11 mouse cellular contexts compared by ENCODE assay signal in the genomic region with DNA sequence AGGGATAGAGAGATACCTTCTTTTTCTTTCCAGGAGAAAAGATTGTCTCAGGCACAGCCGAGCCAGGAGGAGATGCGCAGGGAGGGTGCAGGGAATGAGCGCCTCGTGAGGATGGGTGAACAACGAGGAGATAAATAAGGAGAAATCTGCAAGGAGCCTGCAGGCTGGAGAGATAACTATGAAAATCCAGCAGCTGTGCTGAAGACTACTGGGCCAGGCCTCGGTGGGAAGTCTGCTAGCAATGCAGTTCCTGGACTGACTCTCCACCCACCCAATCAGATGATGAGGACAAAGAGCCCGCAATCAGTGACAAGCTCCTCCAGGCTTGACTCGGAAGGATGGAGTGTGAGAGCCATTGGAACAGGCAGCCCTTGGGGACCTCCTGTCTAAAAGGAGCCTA. TPM values are rescaled to one million over a fixed set of nuclear protein-coding genes. Genes with fewer than 3 reads are reported as not detected.
DNase-seq lines count a peak whose midpoint lies in the region; ATAC-seq and TF ChIP-seq lines count a peak whose summit lies in the region.
"Had no signal": no experiment of that assay in that cellular context is flagged by ENCODE, and none has a peak within 500 bp of the region (broad histone marks: within the 10 kb centered on the region; RNA-seq: fewer than 3 reads in every experiment).

No protein-coding gene starts in this region.

- H3K4me3 ChIP-seq in kidney, adult 2 months (ENCODE audit: insufficient read depth, low read depth, low read length), result peak overlapping the region; percentile 6; the same call in 1 of the 2 replicates
- no peak overlapping the region for H3K4me3 ChIP-seq in embryonic facial prominence, embryonic 15.5 days (replicated peaks)
- H3K4me3 ChIP-seq in limb, embryonic 15.5 days, result no peak overlapping the region
- no peak overlapping the region for H3K4me3 ChIP-seq in lung, adult 2 months (replicated peaks; ENCODE audit: extremely low read depth, low read depth, low read length)

- peak overlapping the region; percentile 57; the same call in 1 of the 2 replicates for H3K27ac ChIP-seq in kidney, adult 2 months (ENCODE audit: insufficient read depth, low read depth, low read length)
- 0 out of 2 replicates have a peak overlapping the region, but pooled peaks have one; percentile 48 for H3K27ac ChIP-seq in embryonic facial prominence, embryonic 15.5 days (replicated peaks)
- 0 out of 2 replicates have a peak overlapping the region, but pooled peaks have one; percentile 43 for H3K27ac ChIP-seq in limb, embryonic 15.5 days
- H3K27ac ChIP-seq: liver, embryonic 14.5 days had no signal

- H3K9me3 ChIP-seq in embryonic facial prominence, embryonic 15.5 days (replicated peaks), result no peaks in the 10 kb centered on the region
- H3K9me3 ChIP-seq in limb, embryonic 15.5 days, result no peaks in the 10 kb centered on the region

- no peaks in the 10 kb centered on the region for H3K36me3 ChIP-seq in kidney, adult 2 months (ENCODE audit: control insufficient read depth, insufficient read depth, low read length)
- H3K36me3 ChIP-seq in embryonic facial prominence, embryonic 15.5 days, result no peaks in the 10 kb centered on the region
- no peaks in the 10 kb centered on the region for H3K36me3 ChIP-seq in limb, embryonic 15.5 days

- H3K9ac ChIP-seq in embryonic facial prominence, embryonic 15.5 days, result no peak overlapping the region
- H3K9ac ChIP-seq in limb, embryonic 15.5 days, result no peak overlapping the region
- H3K9ac ChIP-seq: liver, embryonic 14.5 days had no signal

- TF ChIP-seq CTCF in kidney, adult 2 months (conservative IDR thresholded peaks at IDR 0.05; ENCODE audit: insufficient read depth, insufficient read length, low read depth, low read length), result no peak
- no peak for TF ChIP-seq CTCF in lung, adult 2 months (IDR thresholded peaks at IDR 0.05; ENCODE audit: insufficient read depth, low read length)

- WGBS in kidney, adult 2 months, result 50% methylated on average over 8 of the region's 8 CpGs
- WGBS in embryonic facial prominence, embryonic 15.5 days, result 15% methylated on average over 8 of the region's 8 CpGs
- WGBS in limb, embryonic 15.5 days, result 21% methylated on average over 8 of the region's 8 CpGs
- WGBS in lung, adult 2 months, result 50% methylated on average over 8 of the region's 8 CpGs

- no peak overlapping the region for H3K4me2 ChIP-seq in embryonic facial prominence, embryonic 15.5 days (replicated peaks)
- H3K4me2 ChIP-seq in limb, embryonic 15.5 days, result no peak overlapping the region

- ATAC-seq in embryonic facial prominence, embryonic 15.5 days (ENCODE audit: insufficient number of reproducible peaks, low FRiP score, low TSS enrichment, low read depth), result no peak
- no peak for ATAC-seq in limb, embryonic 15.5 days (ENCODE audit: insufficient number of reproducible peaks, low FRiP score, low TSS enrichment, low read depth)
- ATAC-seq in monocyte, adult 5-6 weeks (replicated peaks; ENCODE audit: insufficient number of reproducible peaks, low FRiP score, low TSS enrichment, poor library complexity, severe bottlenecking), result no peak

- H3K27me3 ChIP-seq in kidney, adult 2 months (replicated peaks; ENCODE audit: control insufficient read depth, insufficient read depth, low read length), result no peaks in the 10 kb centered on the region
- peaks cover 3% of the 10 kb centered on the region; the same call in 1 of the 2 replicates for H3K27me3 ChIP-seq in embryonic facial prominence, embryonic 15.5 days
- 0 out of 2 replicates have a peak, but pooled peaks cover 2% of the 10 kb centered on the region for H3K27me3 ChIP-seq in limb, embryonic 15.5 days

- H3K4me1 ChIP-seq in kidney, adult 2 months (ENCODE audit: control insufficient read depth, insufficient read depth, low read length), result peaks cover 40% of the 10 kb centered on the region
- H3K4me1 ChIP-seq in embryonic facial prominence, embryonic 15.5 days, result peaks cover 21% of the 10 kb centered on the region
- peaks cover 30% of the 10 kb centered on the region for H3K4me1 ChIP-seq in limb, embryonic 15.5 days
- H3K4me1 ChIP-seq in lung, adult 2 months (ENCODE audit: control insufficient read depth, insufficient read depth, low read length), result no peaks in the 10 kb centered on the region

- TF ChIP-seq POLR2A in kidney, adult 2 months (IDR thresholded peaks at IDR 0.05; ENCODE audit: low read depth, low read length), result no peak
- TF ChIP-seq POLR2A in lung, adult 2 months (IDR thresholded peaks at IDR 0.05; ENCODE audit: borderline replicate concordance, extremely low read depth, low read depth, low read length), result no peak

- DNase-seq in kidney, adult 2 months, result peak; percentile 48
- DNase-seq in kidney, postnatal 25 days, result no peak
- peak; percentile 29 for DNase-seq in 3T3-L1 (ENCODE audit: low read depth, low spot score)
- DNase-seq in adrenal gland, adult (ENCODE audit: inconsistent age in 2 of 2, low spot score in 1 of 2), result no peak
- DNase-seq in lung, adult 2 months, result no peak
- DNase-seq: thymus, adult 18-20 months had no signal

RNA-seq across cellular contexts. Expression of a gene that starts 12.5 kb away (rescaled TPM):
- polyA plus RNA-seq in kidney, adult 2 months (2012; rRNA removed), result 102 TPM in 2 replicates
- polyA plus RNA-seq in embryonic facial prominence, embryonic 15.5 days (2015; fragmentation: Nextera tagmentation; extraction: Ambion mirVana), result 11.8 and 12.0 TPM in 2 replicates
- 10.6 TPM in 2 replicates for polyA plus RNA-seq in limb, embryonic 15.5 days (2015; fragmentation: Nextera tagmentation; extraction: Ambion mirVana)
- 1.4 to 3.2 TPM (median 1.4 TPM) in 3 replicates for total RNA-seq in monocyte, adult 5-6 weeks (2017)
- polyA plus RNA-seq in lung, adult 2 months (2012; rRNA removed), result 103 and 126 TPM in 2 replicates

RNA-seq across cellular contexts. Expression of a gene that starts 48.1 kb away (rescaled TPM):
- polyA plus RNA-seq in kidney, adult 2 months (2012; rRNA removed), result 8.9 and 9.4 TPM in 2 replicates
- polyA plus RNA-seq in embryonic facial prominence, embryonic 15.5 days (2015; fragmentation: Nextera tagmentation; extraction: Ambion mirVana), result 0.53 and 0.95 TPM in 2 replicates
- 0.88 and 0.97 TPM in 2 replicates for polyA plus RNA-seq in limb, embryonic 15.5 days (2015; fragmentation: Nextera tagmentation; extraction: Ambion mirVana)
- total RNA-seq in monocyte, adult 5-6 weeks (2017), result 0.75 to 3.8 TPM (median 1.3 TPM) in 3 replicates
- 1.1 and 1.4 TPM in 2 replicates for polyA plus RNA-seq in lung, adult 2 months (2012; rRNA removed)
- total RNA-seq: heart, postnatal 25 days had no signal

Comparison
In these comparisons a context has a peak if more than half of its experiments do, and no peak if none do; other contexts are left out.
1. DNase-seq: peak in kidney, adult 2 months (single experiment) and 3T3-L1 (single experiment); none in kidney, postnatal 25 days (0 of 2), adrenal gland, adult (0 of 2) and lung, adult 2 months (single experiment).
2. Peak in every context shown above with its lines, with median percentiles within 50 percentile points of each other: H3K27ac ChIP-seq.